Mouse (Mus musculus) spleen, adult 2 months (tissue): ENCODE data around the gene Actl7a. TPM values are rescaled to one million over a fixed set of nuclear protein-coding genes. Genes with fewer than 3 reads are reported as not detected.

ENCODE experiments used
- DNase-seq, 2 experiments: peaks; one replicate each; pipeline versions ENCODE4 v3.0.0 to v3.0.0-alpha.2; 2012 to 2021; ENCODE audit warnings: low spot score in 2 of 2, low read depth in 1 of 2
- H3K27ac ChIP-seq: fragments of 200-500 bp; 2 replicates; pipeline ENCODE4 v1.5.1; 2012; ENCODE audit warnings: low read length, inconsistent platforms; ENCODE audit not compliant: insufficient read depth
- H3K27me3 ChIP-seq: fragments of 200-500 bp; 2 replicates; pipeline ENCODE4 v1.6.1; 2012; ENCODE audit warnings: mild to moderate bottlenecking, moderate library complexity, low read length, inconsistent platforms; ENCODE audit not compliant: control insufficient read depth, insufficient read depth
- H3K36me3 ChIP-seq: fragments of 200-500 bp; 2 replicates; pipeline ENCODE4 v1.6.1; 2012; ENCODE audit warnings: mild to moderate bottlenecking, low read length, inconsistent platforms; ENCODE audit not compliant: control insufficient read depth, insufficient read depth
- H3K4me1 ChIP-seq: fragments of 200-500 bp; 2 replicates; pipeline ENCODE4 v1.6.1; 2011; ENCODE audit warnings: inconsistent platforms; ENCODE audit not compliant: control insufficient read depth, insufficient read depth, insufficient read length
- H3K4me3 ChIP-seq: fragments of 200-500 bp; 2 replicates; pipeline ENCODE4 v1.5.1; 2011; ENCODE audit warnings: mild to moderate bottlenecking, inconsistent platforms; ENCODE audit not compliant: insufficient read depth, insufficient read length; ENCODE audit errors: extremely low read depth
- CTCF ChIP-seq: fragments of 200-500 bp; IDR thresholded peaks from 2 replicates; pipeline ENCODE4 v1.5.1; 2011; ENCODE audit warnings: mild to moderate bottlenecking, inconsistent platforms; ENCODE audit not compliant: insufficient read depth, insufficient read length, insufficient replicate concordance; ENCODE audit errors: extremely low read depth
- POLR2A ChIP-seq: fragments of 200-500 bp; IDR thresholded peaks from 2 replicates; pipeline ENCODE4 v1.6.1; 2011; ENCODE audit warnings: low read depth, low read length, inconsistent platforms
- WGBS: fragments of 180-500 bp; shearing (Covaris S2); methylation state at CpG from one replicate; pipeline ENCODE4 v1.1.7; 2018; 5-methylcytosine and 5-hydroxymethylcytosine counted together
- polyA plus RNA-seq: library from polyadenylated mRNA; depleted of rRNA; stranded (reverse); fragments of >200 nt; gene quantifications from 2 replicates; pipeline ENCODE4 v1.2.3, GENCODE M21; 2012; rRNA removed

Gene Actl7a
- polyA plus RNA-seq, 1 experiment = not detected

GRCm38 (mm10) chr4:56756966-56757600 lies 13.9 kb downstream of the Actl7a start:
- no peak overlapping the region for H3K27ac ChIP-seq

DNA sequence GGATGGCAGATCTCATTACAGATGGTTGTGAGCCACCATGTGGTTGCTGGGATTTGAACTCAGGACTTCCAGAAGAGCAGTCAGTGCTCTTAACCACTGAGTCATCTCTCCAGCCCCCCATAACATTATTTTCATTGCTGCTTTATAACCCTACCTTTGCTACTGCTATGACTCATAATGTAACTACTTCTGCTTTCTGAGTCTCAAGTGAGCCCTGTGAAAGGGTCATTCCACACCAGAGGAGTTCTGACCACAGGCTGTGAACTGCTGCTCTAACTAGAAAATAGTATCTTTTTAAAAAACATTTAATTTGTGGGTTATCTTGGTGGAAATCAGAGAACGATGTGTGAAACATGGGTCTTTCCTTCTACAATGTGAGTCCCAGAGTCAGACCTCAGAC lies 14.5 kb downstream of the Actl7a start:
- 74% methylated on average over 1 of the region's 1 CpGs for WGBS
- TF ChIP-seq POLR2A (no peak), CTCF (no peak)
- no peak overlapping the region for H3K27ac ChIP-seq

More at GRCm38 (mm10) chr4:56756966-56757600, 13.9 kb downstream of the Actl7a start:
- Histone ChIP-seq H3K4me3 (no peak overlapping the region), H3K36me3 (peaks cover 39% of the 10 kb centered on the region), H3K27me3 (no peaks in the 10 kb centered on the region), H3K4me1 (no peaks in the 10 kb centered on the region; the same call in 1 of the 2 replicates)
- 81% methylated on average over 10 of the region's 10 CpGs for WGBS
- TF ChIP-seq POLR2A (no peak), CTCF (no peak)
- no peak for DNase-seq

GRCm38 (mm10) chr4:56767861-56768284 lies 24.7 kb downstream of the Actl7a start:
- TF ChIP-seq POLR2A = no peak
- TF ChIP-seq CTCF = no peak
- 63% methylated on average over 5 of the region's 5 CpGs for WGBS
- Histone ChIP-seq H3K36me3 (peaks cover 54% of the 10 kb centered on the region), H3K27me3 (no peaks in the 10 kb centered on the region), H3K4me3 (no peak overlapping the region), H3K4me1 (no peaks in the 10 kb centered on the region), H3K27ac (no peak overlapping the region)
- no peak for DNase-seq

More for the DNA sequence above, 14.5 kb downstream of the Actl7a start:
- Histone ChIP-seq H3K27me3 (no peaks in the 10 kb centered on the region), H3K4me1 (no peaks in the 10 kb centered on the region; the same call in 1 of the 2 replicates), H3K4me3 (no peak overlapping the region), H3K36me3 (peaks cover 43% of the 10 kb centered on the region)
- DNase-seq = no peak

GRCm38 (mm10) chr4:56768913-56769312 lies 25.7 kb downstream of the Actl7a start:
- 95% methylated on average over 7 of the region's 7 CpGs for WGBS
- Histone ChIP-seq H3K27ac (no peak overlapping the region), H3K27me3 (no peaks in the 10 kb centered on the region), H3K4me3 (no peak overlapping the region), H3K36me3 (peaks cover 57% of the 10 kb centered on the region), H3K4me1 (no peaks in the 10 kb centered on the region)
- no peak for DNase-seq
- TF ChIP-seq CTCF (no peak), POLR2A (no peak)

GRCm38 (mm10) chr4:56771065-56771464 lies 27.9 kb downstream of the Actl7a start:
- H3K27me3 ChIP-seq = no peaks in the 10 kb centered on the region
- TF ChIP-seq CTCF (no peak), POLR2A (no peak)

DNA sequence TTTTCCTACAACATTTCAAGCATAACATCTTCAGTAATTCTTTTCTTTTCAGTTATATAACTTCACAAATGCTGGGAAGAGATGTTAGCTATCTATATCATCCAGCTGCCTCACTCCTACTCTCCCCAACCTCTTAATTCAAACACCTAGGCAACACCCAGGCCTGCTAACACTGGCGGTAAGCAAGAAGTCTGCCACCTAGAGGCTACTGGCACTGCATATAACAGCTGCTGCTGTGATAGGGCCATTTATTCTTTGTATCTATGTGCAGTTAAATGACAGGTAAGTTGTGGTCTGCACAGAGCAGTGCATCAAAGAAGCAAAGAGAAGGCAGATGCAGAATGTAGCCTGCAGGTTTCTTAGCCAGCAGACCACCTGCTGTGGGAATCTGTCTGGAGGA lies 48.2 kb downstream of the Actl7a start:
- TF ChIP-seq POLR2A = no peak
- Histone ChIP-seq H3K27ac (no peak overlapping the region), H3K36me3 (peaks cover 51% of the 10 kb centered on the region), H3K27me3 (no peaks in the 10 kb centered on the region), H3K4me1 (no peaks in the 10 kb centered on the region), H3K4me3 (no peak overlapping the region)
- DNase-seq = no peak
- 75% methylated on average over 1 of the region's 1 CpGs for WGBS

More at GRCm38 (mm10) chr4:56771065-56771464, 27.9 kb downstream of the Actl7a start:
- no peak overlapping the region for H3K4me3 ChIP-seq
- no peak for DNase-seq
- WGBS = 80% methylated on average over 1 of the region's 1 CpGs
- H3K27ac ChIP-seq = no peak overlapping the region
- peaks cover 55% of the 10 kb centered on the region for H3K36me3 ChIP-seq
- H3K4me1 ChIP-seq = no peaks in the 10 kb centered on the region

Other genes with a start within 250 kb of the Actl7a start
- not detected in 2 replicates for gene Gm26657, start 3.3 kb upstream of the Actl7a start, polyA plus RNA-seq
- 0.12 TPM in 1 of 2 replicates, not detected in the other for gene Actl7b, start 2.0 kb upstream of the Actl7a start, polyA plus RNA-seq
- 8.6 and 9.7 TPM in 2 replicates for gene Elp1, start 58.9 kb downstream of the Actl7a start, polyA plus RNA-seq
- 3.1 and 3.5 TPM in 2 replicates for gene Fam206a, start 58.9 kb downstream of the Actl7a start, polyA plus RNA-seq
- 1.7 and 2.0 TPM in 2 replicates for gene Ctnnal1, start 121.8 kb downstream of the Actl7a start, polyA plus RNA-seq
- gene Tmem245, start 204.0 kb downstream of the Actl7a start, polyA plus RNA-seq = 9.0 and 9.4 TPM in 2 replicates
- not detected in 2 replicates for gene Frrs1l, start 247.0 kb downstream of the Actl7a start, polyA plus RNA-seq